Mouse (Mus musculus) adrenal gland, postnatal 25 days (tissue): ENCODE measurements around the gene Tap1. TPM values are rescaled to one million over a fixed set of nuclear protein-coding genes. Genes with fewer than 3 reads are reported as not detected.
A peak's percentile ranks its signal among the peaks of the same experiment; 100 is the strongest.
"Not testable (repeated sequence)": the region's sequence is repeated elsewhere in the genome, so short reads cannot be mapped to it uniquely, and the experiment has no call there.

Experiments used
- DNase-seq: peaks from one replicate; pipeline ENCODE4 v3.0.0; 2021; ENCODE audit warnings: mixed read lengths
- total RNA-seq: library from RNA; stranded (reverse); gene quantifications from 2 replicates; pipeline ENCODE4 v1.2.3, GENCODE M21; 2021

Tap1 gene
- total RNA-seq, 1 experiment from 2014 or later, result 20.9 TPM

- peak; percentile 90 for DNase-seq
Measured at GRCm38 (mm10) chr17:34204303-34205010, 17.1 kb downstream of the Tap1 start.

- peak; percentile 44 for DNase-seq
Measured at GRCm38 (mm10) chr17:34205021-34205745, 17.8 kb downstream of the Tap1 start.

- no peak for DNase-seq
Measured at GRCm38 (mm10) chr17:34205746-34206176, 18.4 kb downstream of the Tap1 start.

GRCm38 (mm10) chr17:34206731-34207130, 19.4 kb downstream of the Tap1 start:
- no peak for DNase-seq

GRCm38 (mm10) chr17:34207456-34207855, 20.1 kb downstream of the Tap1 start:
- DNase-seq, result no peak

- no peak for DNase-seq
Measured at GRCm38 (mm10) chr17:34207866-34208265, 20.5 kb downstream of the Tap1 start.

- no peak for DNase-seq
Measured at GRCm38 (mm10) chr17:34208421-34208820, 21.1 kb downstream of the Tap1 start.

GRCm38 (mm10) chr17:34209680-34210079, 22.3 kb downstream of the Tap1 start:
- DNase-seq, result no peak

- peak; percentile 35 for DNase-seq
Measured at GRCm38 (mm10) chr17:34210599-34210998, 23.2 kb downstream of the Tap1 start.

- no peak for DNase-seq
Measured at GRCm38 (mm10) chr17:34211746-34212365, 24.5 kb downstream of the Tap1 start.

GRCm38 (mm10) chr17:34213936-34214335, 26.6 kb downstream of the Tap1 start:
- DNase-seq, result no peak

- DNase-seq, result no peak
Measured at GRCm38 (mm10) chr17:34215176-34215575, 27.8 kb downstream of the Tap1 start.

- no peak for DNase-seq
Measured at GRCm38 (mm10) chr17:34217216-34217928, 30.0 kb downstream of the Tap1 start.

- DNase-seq, result no peak
Measured at GRCm38 (mm10) chr17:34217986-34218385, 30.6 kb downstream of the Tap1 start.

- peak; percentile 60 for DNase-seq
Measured at GRCm38 (mm10) chr17:34218675-34219074, 31.3 kb downstream of the Tap1 start.

- DNase-seq, result peak; percentile 64
Measured at GRCm38 (mm10) chr17:34219096-34219495, 31.7 kb downstream of the Tap1 start.

GRCm38 (mm10) chr17:34219801-34220200, 32.4 kb downstream of the Tap1 start:
- not testable (repeated sequence) for DNase-seq

- not testable (repeated sequence) for DNase-seq
Measured at GRCm38 (mm10) chr17:34220401-34220800, 33.0 kb downstream of the Tap1 start.

GRCm38 (mm10) chr17:34224816-34225215, 37.5 kb downstream of the Tap1 start:
- no peak for DNase-seq

GRCm38 (mm10) chr17:34225426-34225825, 38.1 kb downstream of the Tap1 start:
- no peak for DNase-seq

GRCm38 (mm10) chr17:34225911-34226310, 38.6 kb downstream of the Tap1 start:
- DNase-seq, result not testable (repeated sequence)

GRCm38 (mm10) chr17:34230971-34231370, 43.6 kb downstream of the Tap1 start:
- not testable (repeated sequence) for DNase-seq
